Mouse (Mus musculus) megakaryocyte, embryonic 14.5 days (primary cell): ENCODE data around the gene Mad1l1.

ENCODE experiments used
- FLI1 ChIP-seq: IDR thresholded peaks from 2 replicates; pipeline ENCODE4 v1.6.1; 2012; ENCODE audit warnings: low read length, inconsistent platforms, mixed read lengths
- GATA1 ChIP-seq: IDR thresholded peaks from 3 replicates; pipeline ENCODE4 v1.6.1; 2012; ENCODE audit warnings: mixed read lengths, low read length, inconsistent platforms, borderline replicate concordance

DNA sequence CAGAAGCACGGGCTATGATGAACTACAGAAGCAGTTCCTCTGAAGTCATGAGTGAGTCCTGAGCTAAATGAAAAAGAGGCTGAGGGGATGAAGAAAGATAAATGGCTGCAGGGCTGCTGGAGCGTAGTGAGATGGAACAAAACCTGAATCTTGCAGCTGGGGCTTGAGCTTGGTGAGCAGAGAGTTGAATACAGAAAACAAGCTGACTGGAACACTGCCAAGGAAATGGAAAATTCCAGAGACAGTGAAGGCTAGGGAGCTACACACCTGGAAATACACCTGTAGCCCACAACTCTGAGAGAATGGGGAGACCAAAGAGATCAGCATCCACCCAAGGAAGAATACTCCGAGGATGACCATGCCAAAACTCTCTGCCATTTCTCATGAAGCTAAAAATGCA is 93.0 kb downstream of the Mad1l1 start:
- no peak for TF ChIP-seq GATA1
- TF ChIP-seq FLI1, result no peak
